Mouse (Mus musculus) MEL-GATA-1-ER (cell line): ENCODE data around the gene Cyp2d11.
"Not testable (repeated sequence)": the region's sequence is repeated elsewhere in the genome, so short reads cannot be mapped to it uniquely, and the experiment has no call there.

ENCODE experiments used
- DNase-seq: peaks from one replicate; pipeline ENCODE4 v3.0.0-alpha.2; 2012; ENCODE audit warnings: low read depth; ENCODE audit errors: extremely low read depth

Cyp2d11 gene

DNA sequence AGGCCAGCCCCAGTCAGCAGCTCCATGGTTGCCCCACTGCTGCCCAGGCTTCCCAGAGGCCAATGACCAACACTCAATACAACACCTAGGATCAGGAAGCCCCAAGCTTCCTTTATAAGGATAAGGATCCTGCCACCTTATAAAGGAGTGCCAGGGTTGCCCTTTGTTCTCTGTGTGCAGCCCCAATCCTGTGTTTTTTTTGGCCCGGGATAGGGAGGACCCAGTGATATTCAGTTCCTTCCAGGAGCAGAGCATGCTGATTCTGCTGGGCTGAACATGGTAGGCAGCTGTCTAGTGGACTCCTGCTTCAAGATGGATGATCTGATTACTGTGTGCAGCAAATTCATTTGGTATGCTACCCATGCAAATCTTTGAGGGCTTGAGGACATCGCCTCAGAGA lies at the start of gene Cyp2d11:
Gene Cyp2d11 (minus strand): TSS at position 101 of the 400 bp plus-strand sequence.
- not testable (repeated sequence) for DNase-seq

DNA sequence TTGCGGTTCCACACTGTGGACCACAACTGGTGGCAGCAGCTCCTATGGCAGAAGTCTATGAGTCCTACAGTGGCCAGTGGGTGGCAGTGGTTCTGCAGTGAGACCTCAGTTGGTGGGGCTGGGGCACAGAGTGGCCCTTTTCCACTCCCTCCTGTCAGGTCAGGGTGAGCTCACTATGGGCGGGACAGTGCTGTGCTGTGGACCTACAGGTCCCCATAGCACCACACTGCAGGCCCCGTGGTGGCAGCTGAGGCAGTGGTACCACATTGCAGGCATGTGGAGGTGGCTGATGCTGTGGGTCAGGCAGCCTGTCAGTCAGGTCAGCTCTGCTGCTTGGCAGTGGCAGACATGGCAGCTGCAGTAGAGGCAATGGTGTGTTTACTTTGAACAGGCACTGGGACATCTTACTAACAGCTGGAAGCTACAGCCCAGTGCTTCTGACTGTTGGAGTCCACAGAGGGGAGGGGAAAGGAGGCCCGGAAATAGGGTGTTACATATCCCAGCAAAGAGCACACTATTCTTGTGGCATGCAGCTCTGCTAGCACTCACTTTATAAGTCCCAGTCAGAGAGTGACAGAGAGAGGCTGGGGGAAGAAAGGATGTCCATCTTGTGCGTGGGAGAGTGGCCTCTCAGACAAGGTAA lies 44.3 kb upstream of the Cyp2d11 start:
- DNase-seq = no peak

DNA sequence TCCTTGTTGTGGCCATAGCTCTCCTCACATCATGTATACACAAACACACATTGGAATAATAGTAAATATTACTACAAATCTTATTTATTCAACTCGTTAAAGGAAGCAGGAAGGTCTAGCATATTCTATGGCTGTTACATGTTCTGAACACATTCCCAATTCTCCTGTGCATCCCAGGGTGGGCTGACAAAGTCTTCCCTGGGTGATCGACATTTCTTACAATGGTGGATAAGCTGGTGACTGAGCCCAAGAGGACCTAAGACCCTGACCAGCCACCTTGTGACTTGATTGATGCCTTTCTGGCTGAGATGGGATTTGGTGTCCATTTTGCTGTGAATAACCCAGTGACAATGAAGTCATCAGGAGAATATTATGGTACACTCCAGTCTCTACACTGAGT lies 41.8 kb upstream of the Cyp2d11 start:
- no peak for DNase-seq

DNA sequence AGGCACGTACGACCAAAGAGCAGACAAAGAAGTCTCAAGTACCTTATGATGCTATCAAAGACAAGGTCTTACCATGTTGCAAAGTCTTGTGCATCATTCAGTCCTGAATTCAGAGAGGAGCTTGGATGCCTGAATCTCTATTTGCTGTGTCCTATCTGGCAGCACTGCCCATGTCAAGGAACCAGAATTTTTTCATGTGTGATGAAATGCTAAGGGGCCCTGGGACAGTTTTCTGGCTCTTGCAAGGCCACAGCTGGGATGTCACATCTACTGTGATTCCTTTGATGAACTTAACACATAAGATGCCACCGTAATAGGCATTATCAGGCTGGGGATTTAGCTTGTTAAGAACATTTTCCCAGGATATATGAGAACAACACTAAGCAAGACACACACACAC lies 41.2 kb upstream of the Cyp2d11 start:
- DNase-seq = no peak

DNA sequence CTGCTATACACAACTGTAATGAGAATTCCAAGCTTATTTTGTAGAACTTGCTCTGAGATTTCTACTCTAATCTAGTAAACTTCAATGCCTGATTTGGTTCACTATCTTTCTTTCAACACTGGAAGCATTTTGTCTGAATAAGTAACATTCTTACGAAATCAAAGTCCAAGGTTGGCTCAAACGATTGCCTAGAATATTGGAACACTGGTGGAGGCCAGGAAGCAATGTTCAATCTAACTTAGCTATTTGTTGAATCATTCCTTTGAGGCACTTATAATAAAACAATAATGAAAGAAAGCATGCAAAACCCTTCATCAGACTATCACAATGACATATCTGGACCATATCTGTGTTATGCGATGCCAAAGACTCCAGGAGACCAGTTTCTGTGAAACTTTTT lies 40.7 kb upstream of the Cyp2d11 start:
- no peak for DNase-seq

DNA sequence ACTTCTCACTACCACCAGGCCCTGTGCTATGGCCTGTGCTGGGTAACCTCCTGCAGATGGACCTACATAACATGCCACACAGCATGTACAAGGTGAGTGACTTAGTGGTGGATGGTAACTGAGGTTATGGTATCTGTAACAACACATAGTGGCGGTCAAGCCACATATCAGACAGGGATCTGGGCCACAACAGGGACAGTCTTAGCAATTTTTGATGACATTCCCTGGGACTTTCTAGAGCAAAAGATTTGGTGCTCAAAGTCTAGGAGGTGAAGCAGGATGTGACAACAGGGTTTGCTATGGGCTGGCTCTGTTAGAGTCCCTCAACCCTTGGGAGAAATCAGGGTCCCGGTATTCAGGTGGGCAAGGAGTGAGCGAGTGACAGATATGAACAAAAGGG lies 39.8 kb upstream of the Cyp2d11 start:
- DNase-seq = no peak

DNA sequence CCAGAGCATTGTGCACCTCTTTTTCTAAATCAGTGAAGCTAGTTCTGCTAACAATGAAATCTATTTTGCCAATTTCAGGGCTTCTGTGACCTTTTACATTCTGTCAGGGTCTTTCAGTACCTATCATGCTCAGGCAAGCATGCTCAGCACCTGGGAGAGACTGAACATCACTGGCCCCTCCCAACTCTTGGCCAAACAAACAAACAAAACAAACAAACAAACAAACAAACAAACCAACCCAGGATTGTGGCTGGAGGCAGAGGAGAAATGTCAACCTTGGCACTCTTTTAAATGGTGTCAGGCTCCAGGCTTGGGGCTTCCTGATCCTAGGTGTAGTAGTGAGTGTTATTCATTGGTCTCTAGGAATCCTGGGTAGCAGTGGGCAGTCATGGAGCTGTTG lies 39.3 kb upstream of the Cyp2d11 start, which contains the start of gene Cyp2d9:
Gene Cyp2d9 (plus strand): TSS at position 301 of the 400 bp plus-strand sequence.
- DNase-seq = no peak

DNA sequence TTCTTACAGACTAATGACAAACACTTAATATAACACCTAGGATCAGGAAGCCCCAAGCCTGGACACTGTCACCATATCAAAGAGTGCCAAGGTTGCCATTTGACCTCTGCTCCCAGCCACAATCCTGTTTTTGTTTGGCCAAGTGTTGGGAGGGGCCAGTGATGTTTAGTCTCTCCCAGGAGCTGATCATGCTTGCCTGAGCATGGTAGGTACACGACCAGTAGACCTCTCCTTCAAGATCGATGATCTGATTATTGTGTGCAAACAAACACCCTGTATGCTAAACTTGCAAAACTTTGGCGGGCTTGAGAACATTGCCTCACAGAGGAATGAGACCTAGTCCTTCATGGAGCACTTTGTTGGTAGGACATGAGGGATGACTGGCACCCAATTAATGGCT lies 29.6 kb upstream of the Cyp2d11 start:
- no peak for DNase-seq

DNA sequence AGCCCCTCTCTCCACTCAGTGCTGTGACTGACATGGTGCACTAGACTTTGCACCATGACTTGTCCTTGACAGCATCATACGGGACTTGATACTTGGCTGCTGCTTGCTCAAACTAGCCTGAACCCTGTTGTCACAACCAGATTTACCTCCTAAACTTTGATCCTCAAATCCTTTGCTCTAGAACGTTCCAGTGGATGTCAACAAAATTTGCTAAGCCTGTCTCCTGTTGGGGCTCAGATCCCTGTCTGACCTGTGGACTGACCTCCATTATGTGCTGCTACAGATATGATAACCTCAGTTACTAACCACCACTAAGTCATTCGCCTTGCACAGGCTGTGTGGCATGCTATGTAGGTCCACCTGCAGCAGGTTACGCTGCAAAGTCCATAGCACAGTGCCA lies 29.1 kb upstream of the Cyp2d11 start:
- no peak for DNase-seq

DNA sequence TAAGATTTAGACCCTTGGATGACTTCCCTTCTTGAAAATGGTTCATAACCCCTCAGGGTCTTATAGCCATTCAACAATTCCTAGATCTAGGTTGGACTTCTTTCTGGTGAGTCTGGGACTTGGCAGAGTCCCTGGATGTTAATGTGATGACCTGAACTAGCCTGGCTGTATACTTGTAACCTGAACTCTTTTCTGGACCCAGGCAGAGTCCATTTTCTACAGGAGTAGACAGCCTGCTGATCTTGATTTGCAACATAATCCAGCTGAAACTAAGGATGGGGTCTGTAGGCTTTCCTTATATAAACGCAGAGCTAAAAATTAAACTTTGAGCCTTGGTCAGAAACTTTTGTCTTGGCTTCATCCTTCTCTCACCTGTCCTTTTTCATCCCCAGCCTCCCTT lies 24.8 kb upstream of the Cyp2d11 start:
- DNase-seq = no peak

DNA sequence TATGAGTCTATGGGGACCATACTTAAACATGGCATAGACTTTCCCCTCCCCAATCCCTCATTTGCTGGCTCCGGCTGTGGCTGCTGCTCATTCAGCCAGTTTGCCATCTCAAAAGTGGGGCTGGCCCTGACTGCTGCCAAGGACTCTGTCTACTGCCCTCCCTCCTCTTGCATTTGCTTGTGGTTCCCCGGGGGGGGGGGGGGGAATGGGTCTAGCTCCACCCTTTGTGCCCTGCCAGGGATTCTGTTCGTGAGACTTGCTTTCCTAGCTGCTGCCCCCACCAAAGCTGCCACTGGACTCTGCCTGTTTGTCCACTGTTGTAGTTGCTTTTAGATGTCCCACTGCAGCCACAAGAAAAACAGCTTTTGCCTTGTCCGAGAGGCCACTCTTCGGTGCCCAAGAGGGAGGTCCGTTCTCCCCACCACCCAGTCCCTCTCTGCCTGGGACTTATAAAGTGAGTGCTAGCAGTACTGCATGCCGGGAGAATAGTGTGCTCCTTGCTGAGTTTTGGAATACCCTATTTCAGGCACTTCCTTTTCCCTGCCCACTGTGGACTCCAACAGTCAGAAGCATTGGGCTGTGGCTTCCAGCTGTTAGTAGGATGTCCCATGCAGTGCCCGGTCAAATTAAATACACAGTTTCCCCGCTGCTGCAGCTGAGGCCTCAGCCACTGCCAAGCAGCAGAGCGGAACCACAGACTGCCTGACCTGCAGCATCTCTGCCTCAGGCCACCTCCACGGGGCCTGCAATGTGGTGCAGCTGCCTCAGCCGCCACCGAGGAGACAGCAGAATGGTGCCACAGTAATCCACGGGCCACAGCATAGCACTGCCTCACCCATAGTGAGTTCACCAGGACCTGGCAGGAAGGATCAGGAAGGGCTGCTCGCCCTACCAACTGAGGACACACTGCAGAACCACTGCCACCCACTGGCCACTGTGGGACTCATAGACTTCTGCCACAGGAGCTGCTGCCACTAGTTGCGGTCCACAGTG lies 23.3 kb upstream of the Cyp2d11 start:
- peak; percentile 16 for DNase-seq

DNA sequence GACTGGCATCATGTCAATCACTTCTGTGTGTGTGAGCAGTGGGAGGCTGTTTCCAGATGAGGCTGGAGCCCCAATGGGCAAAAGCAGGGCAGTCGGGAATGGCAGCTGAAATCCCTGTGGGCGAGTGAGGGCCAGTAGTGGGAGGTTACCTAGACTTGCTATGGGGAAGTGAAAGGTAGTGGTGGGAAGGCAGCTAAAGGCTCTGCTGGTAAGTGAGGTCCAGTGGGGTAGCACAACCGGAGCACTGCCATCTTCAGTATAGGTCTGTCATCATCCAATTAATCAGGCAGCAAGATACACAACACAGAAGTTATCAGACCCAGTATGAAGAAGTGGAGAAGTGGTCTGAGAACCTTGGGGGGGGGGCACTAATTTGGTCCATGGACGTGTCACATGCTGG lies 13.7 kb upstream of the Cyp2d11 start:
- DNase-seq = no peak

DNA sequence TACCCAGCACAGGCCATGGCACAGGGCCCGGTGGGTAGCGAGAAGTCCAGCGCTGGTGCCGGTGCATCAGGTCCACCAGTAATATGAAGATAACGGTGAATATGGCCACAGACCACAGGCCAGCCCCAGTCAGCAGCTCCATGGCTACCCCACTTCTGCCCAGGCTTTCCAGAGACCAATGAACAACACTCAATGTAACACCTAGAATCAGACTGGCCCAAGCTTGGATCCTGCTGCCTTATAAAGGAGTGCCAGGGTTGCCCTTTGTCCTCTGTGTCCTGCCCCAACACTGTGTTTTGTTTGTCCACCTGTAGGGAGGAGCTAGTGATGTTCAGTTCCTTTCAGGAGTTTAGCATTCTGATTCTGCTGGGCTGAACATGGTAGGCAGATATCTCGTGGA lies 13.2 kb upstream of the Cyp2d11 start, which contains the start of gene Cyp2d10:
Gene Cyp2d10 (minus strand): TSS at position 215 of the 400 bp plus-strand sequence.
- DNase-seq = no peak

DNA sequence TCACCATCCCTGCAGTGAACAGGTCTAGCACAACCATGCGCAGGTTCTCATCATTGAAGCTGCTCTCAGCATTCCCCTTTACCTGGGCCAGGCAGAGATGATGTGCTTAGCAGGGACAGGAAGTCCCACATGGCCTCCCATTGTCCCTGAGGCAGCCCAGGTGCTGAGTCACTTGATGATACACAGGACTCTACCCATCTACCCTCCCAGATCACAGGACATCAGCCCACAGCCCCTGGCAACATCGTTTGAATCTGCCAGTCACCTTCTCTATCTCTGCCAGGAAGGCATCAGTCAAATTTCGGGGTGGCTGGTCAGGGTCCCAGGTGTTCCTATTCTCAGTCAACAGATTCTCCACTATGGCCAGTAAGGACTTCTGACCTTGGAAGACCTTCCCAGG lies 10.3 kb upstream of the Cyp2d11 start:
- no peak for DNase-seq

DNA sequence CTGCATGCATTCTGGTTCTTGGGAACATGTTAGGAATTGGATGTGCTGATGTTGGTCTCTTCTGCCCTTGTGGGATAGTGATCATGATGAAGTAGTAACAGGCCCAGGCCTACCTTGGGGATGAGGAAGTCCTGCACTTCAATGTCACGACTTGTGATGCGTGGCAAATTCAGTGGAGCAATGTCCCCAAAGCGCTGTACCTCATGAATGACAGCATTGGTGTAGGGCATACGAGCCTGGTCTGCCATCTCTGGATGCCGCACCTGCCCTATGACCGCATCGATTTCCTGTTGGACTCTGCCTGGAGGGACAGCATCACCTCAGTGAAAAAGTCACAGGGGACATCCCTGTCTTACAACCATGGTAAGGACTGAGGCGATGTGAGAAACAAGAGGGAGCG lies 9.8 kb upstream of the Cyp2d11 start:
- no peak for DNase-seq

DNA sequence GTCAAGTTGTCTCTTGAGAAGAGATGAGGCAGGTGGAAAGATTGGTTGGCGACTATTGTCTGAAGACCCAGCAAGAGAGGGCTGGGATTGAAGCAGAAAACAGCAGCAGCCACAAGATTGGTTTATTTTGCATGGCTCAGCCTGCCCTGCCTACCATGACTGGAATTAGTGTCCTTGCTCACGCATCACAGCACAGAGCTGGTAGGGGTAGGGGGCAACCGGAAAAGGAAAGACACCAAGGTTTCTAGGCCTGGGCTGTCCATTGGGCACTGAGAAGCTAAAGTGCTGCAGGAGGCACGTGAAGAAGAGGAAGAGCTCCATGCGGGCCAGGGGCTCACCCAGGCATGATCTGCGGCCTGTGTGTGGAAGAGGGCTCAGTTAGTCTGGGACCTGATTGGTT lies 8.9 kb upstream of the Cyp2d11 start:
- no peak for DNase-seq

DNA sequence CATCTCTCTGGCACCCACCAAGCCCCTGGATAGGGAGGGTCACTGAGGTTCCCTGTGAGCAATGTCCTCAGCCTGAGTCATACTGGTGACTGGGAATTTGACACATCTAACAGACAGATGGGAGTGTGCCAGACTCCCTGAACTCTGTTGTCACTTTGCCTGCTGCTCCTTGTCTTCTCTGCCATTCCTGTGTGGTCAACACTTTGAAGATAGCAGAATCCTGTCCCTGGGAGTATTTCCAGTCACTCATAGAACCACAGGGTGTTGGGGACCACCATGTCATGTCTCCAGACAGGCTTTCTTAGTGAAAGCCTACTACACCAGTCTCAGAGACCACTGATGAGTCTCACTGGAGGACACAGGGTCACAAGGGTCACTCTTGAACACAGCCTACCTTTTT lies 8.3 kb upstream of the Cyp2d11 start:
- DNase-seq = no peak

DNA sequence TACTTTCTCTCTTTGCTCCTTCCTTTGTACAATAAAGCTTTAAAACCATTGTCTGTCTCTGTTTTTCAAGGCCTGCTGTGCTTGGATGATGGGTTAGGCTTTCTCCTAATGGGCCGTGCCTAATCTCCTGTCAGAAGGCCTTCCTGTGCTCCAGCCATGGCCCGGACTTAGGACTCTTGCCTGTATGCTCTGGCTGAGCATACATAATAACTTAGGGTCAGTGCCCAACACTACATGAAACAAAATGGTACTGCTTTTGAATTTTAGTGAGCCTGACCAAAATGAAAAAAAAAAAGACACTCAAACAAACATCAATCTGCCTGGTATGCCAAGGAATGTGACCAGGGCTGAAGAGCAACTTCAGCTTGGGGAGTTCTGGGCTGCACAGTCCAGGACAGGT lies 7.7 kb upstream of the Cyp2d11 start:
- no peak for DNase-seq

DNA sequence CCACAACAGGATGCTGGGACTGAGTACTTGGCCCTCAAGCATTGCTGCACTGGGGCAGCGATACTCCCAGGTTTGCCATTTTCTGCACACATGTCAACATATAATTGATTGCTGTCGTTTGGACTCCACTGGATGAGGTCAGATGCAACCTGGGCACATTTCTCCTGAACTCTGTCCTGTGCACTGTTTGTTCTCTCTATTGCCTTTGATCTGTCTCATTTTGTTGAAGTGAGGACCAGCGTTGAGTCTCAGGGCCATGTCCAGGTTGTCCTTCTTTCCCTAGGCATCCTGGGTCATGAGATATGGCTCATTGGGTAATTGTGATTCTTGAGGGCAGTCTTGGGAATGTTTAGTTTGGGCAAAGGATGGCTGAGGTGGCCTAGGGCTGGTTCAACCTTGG lies 2.1 kb upstream of the Cyp2d11 start:
- DNase-seq = not testable (repeated sequence)

DNA sequence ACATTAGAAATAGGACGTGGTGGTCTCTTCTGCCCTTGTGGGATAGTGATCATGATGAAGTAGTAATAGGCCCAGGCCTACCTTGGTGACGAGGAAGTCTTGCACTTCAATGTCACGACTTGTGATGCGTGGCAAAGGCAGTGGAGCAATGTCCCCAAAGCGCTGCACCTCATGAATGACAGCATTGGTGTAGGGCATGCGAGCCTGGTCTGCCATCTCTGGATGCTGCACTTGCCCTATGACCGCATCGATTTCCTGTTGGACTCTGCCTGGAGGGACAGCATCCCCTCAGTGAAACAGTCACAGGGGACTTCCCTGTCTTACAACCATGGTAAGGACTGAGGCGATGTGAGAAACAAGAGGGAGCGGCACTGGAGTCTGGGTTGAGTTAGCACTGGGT lies 3.9 kb downstream of the Cyp2d11 start:
- not testable (repeated sequence) for DNase-seq

DNA sequence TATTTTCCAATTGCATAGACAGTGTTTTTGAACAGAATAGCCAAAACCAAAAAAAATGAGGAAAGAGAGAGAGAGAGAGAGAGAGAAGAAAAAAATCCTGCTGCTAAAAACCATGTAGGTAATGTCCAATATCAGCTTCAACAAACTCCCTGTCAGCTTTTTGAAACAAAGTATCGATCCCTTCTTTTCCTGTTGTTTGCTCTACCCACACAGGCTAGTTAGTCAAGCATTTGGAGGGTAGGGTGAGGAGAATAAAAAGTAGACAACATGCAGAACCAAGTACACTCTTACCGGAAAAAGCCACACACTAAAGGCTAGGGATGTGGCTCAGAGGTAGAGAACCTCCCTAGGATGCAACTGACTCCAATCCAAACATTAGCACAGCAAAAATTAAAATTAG lies 8.1 kb downstream of the Cyp2d11 start:
- DNase-seq = no peak

DNA sequence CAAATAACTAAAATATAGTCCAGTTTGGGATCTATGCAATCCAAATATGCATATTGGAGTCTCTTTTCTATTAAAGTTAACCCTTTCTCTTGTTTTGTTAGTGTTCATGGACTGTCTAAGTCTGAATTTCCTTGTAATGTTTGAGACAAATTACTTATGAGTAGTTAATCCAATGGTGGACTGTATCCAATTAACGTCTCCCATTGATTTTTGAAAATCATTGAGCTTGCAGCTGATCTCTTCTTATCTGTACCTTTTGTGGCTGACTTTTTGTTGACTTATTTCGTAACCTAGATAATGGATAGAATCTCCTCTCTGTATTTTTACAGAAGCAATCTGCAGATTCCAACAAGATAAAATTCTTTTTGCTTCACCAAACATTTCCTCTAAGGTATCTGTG lies 11.4 kb downstream of the Cyp2d11 start:
- DNase-seq = no peak

DNA sequence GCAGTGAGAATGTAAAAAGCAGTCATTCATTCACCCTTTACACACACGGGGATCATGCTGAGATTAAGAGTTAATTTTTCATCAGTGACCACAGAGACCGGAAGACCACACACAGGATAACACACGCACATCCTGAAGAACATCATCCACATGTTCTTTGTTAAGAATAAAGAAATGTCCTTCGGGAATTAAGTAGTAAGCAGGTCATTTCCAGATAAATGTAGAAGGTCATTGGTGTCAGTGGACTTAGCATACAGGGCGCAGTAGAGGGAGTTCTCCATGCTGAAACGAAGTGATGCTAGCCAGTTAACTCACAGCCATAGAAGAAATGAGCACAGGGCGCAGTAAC lies 13.1 kb downstream of the Cyp2d11 start:
- DNase-seq = no peak
